Mouse (Mus musculus) fat pad, adult 2 months (tissue): ENCODE data around the gene Fam169a.
"Not testable (repeated sequence)": the region's sequence is repeated elsewhere in the genome, so short reads cannot be mapped to it uniquely, and the experiment has no call there.

Source experiments
- DNase-seq: peaks from one replicate; pipeline ENCODE4 v3.0.0-alpha.2; 2011; ENCODE audit warnings: low read depth, low spot score; ENCODE audit errors: extremely low read depth

Gene Fam169a

GRCm38 (mm10) chr13:97077556-97077955 lies 10.5 kb downstream of the Fam169a start:
- no peak for DNase-seq

- DNase-seq: no peak
These were observed 13.1 kb downstream of the Fam169a start for GRCm38 (mm10) chr13:97080201-97080600.

DNA sequence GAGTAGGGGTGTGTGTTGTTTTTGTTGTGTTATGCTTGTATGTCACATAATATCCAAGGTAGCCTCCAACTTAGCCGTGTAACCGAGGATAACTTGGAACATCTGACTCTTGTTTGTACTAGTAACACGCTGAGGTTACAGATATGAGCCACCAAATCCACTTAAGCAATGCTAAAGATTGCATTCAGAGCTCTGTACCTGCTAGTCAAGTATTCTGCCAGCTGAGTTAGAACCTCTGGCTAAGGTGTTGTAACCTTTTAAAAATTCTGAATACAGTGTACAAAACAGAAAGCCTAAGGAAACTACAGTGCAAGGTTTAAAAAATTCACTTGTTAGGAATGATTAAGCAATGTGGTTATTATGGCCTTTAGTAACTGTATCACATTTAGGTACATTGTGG lies 13.5 kb downstream of the Fam169a start:
- DNase-seq: peak; percentile 67

GRCm38 (mm10) chr13:97082432-97082831 lies 15.3 kb downstream of the Fam169a start:
- no peak for DNase-seq

DNA sequence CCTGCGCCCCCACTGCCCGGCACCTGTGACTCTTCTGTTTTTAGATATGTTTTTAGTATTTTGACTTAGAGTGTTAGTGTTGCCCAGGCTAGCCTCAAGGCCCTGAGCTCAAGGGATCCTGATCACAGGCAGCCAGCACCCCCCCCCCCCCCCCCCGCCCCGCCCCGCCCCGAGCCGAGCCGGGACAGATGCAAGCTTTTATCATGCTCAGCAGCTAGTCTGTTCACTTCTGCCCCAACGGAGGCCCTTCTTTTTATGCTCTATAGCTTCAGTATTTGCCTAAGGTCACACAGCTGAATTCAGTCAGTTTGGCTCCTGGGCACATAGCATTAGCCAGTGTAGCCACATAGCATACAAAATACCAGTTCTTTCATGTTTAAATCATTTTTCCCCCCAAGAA lies 19.2 kb downstream of the Fam169a start:
- DNase-seq: no peak

DNA sequence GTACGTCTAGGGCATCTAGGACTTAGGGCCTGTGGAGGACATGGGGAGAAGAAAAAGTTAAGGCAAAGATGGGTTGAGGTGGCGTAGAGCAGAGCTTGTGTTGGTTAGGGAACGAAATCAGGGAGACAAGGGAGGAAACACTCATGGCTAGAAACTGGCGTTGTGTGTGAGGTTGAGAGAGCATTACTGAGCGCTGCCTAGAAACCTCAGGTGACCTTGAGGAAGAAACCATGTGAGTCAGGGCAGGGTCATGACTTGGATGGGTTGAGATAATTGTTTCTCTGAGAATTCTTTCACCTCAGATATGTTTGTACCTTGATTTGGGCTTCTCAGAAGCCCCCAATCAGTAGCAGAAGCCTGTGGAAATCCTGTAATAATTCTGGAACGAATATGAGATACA lies 20.3 kb downstream of the Fam169a start:
- no peak for DNase-seq

- DNase-seq: no peak
These were observed 21.1 kb downstream of the Fam169a start for GRCm38 (mm10) chr13:97088183-97088582.

GRCm38 (mm10) chr13:97095726-97096125 lies 28.6 kb downstream of the Fam169a start:
- DNase-seq: no peak

GRCm38 (mm10) chr13:97099187-97099852 lies 32.2 kb downstream of the Fam169a start, which contains the start of gene Gm6169:
Gm6169 (minus strand) TSS chr13:97099237.
- no peak for DNase-seq

- DNase-seq: no peak
These were observed 37.9 kb downstream of the Fam169a start for GRCm38 (mm10) chr13:97104996-97105395.

DNA sequence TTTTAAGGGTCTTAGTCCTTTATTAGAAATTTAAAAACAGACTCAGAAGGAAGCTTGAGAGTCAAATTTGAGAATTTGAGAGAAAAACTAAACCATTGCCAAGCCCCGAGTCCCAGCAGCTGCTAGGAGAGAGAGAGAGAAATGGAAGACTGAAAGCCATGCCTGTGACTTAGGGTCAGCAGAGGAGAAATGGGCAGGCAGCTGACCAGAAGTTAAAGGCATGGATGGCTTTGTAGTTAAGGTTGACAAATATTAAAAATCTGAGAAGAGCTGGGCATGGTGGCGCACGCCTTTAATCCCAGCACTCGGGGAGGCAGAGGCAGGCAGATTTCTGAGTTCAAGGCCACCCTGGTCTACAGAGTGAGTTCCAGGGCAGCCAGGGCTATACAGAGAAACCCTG lies 40.6 kb downstream of the Fam169a start:
- not testable (repeated sequence) for DNase-seq

- DNase-seq: no peak
These were observed 42.0 kb downstream of the Fam169a start for GRCm38 (mm10) chr13:97109046-97109445.

- DNase-seq: peak; percentile 64
These were observed 54.3 kb downstream of the Fam169a start for GRCm38 (mm10) chr13:97121341-97121740.

- DNase-seq: not testable (repeated sequence)
These were observed 62.6 kb downstream of the Fam169a start for GRCm38 (mm10) chr13:97129654-97130053.

- DNase-seq: not testable (repeated sequence)
These were observed 63.3 kb downstream of the Fam169a start for GRCm38 (mm10) chr13:97130413-97130812.

GRCm38 (mm10) chr13:97137466-97138400 lies 70.6 kb downstream of the Fam169a start, which contains the start of the genes Gfm2 and Nsa2:
Gfm2 (plus strand) TSS chr13:97137937.
Nsa2 (minus strand) TSS chr13:97137937.
- peak; percentile 62 for DNase-seq

GRCm38 (mm10) chr13:97138404-97138931 lies 71.4 kb downstream of the Fam169a start:
- DNase-seq: not testable (repeated sequence)

DNA sequence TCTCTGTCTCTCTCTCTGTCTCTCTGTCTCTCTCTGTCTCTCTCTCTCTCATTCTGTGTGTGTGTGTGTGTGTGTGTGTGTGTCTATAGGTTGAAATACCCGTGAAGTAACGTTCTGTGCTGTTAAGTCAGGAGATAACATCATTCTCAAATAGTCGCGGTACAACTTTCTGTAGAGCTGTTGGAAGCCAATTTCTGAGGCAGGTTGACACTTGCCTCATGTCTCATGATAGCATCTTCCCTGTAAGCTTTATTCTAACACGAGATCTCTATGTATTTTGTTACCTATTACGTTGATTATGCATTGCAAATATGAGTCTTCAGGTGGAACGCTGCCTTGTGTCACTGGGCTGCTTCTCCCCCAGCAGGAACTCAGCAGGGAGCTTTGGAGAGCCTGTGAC lies 75.2 kb downstream of the Fam169a start:
- DNase-seq: peak; percentile 87

GRCm38 (mm10) chr13:97145834-97146233 lies 78.7 kb downstream of the Fam169a start:
- no peak for DNase-seq

DNA sequence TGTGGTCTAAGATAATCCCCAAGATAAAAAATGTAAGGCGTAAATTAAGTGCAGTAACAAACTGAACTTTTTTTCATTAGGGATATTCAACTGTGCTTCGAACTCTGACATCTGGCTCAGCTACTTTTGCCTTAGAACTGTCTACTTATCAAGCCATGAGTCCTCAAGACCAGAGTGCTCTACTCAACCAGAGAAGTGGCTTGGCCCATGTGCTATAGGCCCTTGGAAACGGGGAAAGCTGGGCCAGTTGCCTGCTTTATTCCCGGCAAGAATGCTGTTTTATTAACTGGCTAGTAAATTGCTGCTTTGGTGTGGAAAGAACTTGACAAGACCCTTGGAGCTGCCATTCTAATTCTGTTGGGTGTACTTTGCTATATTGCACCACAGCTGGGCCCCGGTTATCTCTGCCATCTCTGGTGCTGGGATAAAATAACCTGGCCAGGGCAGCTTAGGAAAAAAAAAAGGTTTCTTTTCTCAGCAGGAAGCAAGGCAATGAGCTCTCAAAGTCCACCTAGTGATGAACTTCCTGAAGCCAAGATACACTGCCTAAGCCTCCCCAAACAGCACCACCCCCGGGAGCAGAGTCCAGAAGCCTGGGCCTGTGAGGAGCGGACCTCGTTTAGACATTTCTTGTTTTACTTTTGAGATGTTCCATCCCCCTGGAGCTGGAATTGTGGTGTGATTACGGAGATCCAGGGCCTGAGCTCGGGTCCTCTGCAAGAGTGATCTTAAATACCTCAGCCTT lies 108.6 kb downstream of the Fam169a start:
- no peak for DNase-seq

- DNase-seq: no peak
These were observed 109.6 kb downstream of the Fam169a start for GRCm38 (mm10) chr13:97176731-97177130.
